Mouse (Mus musculus) natural killer cell, adult 2 months (primary cell): Measurements from ENCODE around the gene Vegfd.
A peak's percentile ranks its signal among the peaks of the same experiment; 100 is the strongest.

Experiments
- DNase-seq, 2 experiments: peaks; one replicate each; pipeline ENCODE4 v3.0.0; 2022; ENCODE audit warnings: low spot score in 2 of 2

Gene Vegfd

DNA sequence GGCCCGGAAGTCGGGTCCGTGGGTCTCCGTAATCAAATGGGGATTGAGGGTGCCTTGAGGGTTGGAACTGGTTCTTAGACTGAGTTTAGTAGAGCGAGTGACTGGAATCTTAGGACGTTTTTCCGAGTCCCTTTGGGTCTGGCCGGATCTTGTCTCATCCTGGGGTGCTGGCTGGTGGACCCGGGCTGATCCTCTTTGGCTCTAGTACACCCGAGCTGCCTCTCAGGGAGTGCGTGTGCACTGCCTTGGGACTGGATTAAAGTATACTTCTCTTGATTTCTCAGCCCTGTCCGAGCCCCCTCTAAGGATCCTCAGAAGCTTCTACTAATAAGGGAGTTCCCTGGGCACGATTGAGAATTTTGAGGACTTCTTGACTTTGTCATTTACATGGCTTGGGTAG lies 46.8 kb downstream of the Vegfd start:
- no peak for DNase-seq

DNA sequence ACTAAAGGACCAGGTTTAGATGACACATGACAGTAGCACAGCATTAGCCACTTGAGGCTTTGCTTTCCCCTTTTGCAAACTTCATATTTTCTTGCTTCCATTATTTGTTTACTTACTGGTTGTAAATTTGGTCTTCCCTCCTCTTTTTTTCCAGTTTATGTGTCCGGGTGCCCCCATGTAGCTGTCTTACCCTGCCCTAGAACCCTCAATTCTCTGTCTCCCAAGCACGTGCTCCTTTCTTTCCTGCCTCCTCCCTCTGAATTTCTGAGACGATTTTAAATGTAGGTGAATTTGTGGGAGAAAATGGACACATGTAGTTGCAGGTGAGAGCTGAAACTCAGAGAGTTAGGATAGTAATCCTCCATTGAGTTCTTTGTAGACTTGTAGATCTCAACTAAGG lies 47.3 kb downstream of the Vegfd start:
- no peak for DNase-seq

DNA sequence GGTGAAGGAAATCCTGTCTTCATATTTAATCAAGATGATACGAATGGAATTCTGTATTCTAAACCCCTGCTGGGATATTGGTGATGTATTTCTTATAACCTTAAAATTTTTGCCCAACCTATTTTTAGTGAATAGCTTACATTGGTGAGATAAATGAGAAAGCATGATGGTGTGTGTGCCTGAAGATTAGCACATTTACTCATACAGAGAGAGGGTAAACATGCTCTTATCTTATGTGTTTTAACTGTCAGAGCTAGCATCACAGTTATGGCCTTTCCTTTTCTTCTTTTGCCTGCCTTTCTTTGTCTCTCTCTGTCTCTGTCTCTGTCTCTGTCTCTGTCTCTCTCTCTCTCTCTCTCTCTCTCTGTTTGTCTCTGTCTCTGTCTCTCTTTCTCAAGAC lies 51.6 kb downstream of the Vegfd start:
- DNase-seq = no peak

DNA sequence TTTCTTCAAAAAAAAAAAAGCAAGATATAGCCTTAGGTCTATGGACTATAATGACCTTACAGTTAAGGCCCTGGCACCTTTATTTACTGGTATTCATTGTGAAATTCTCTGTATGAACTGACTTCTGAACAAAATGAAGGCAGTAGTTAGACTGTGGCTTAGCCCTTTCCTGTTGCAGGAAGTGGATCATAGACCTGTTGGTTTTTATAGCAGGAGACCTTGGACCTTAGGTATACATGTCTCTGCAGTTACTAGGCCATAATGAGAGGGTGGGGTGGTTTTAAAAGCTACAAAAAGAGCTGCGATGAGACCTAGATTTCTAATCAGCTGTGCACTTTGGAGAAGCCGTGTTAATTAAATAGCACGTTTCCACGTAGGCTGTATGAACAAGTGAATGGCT lies 54.1 kb downstream of the Vegfd start:
- no peak for DNase-seq

DNA sequence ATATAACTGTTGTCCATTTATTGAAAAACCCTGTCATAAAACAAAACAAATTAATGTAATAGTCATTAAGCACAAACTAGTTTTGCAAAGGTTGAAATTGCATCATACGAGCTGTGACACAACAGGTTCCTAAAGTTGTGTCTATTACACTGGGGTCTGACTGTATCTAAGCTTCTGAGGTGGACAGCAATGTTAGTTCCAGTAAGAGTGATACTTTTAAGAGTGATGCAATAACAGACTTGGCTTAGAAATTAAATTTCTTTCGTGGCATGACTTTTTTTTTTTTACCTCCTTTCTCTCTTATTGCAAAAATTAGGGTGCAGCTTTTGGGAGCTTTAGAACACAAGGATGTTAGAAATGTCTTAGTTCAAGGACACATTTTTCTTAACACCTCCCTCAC lies 55.0 kb downstream of the Vegfd start:
- no peak for DNase-seq

DNA sequence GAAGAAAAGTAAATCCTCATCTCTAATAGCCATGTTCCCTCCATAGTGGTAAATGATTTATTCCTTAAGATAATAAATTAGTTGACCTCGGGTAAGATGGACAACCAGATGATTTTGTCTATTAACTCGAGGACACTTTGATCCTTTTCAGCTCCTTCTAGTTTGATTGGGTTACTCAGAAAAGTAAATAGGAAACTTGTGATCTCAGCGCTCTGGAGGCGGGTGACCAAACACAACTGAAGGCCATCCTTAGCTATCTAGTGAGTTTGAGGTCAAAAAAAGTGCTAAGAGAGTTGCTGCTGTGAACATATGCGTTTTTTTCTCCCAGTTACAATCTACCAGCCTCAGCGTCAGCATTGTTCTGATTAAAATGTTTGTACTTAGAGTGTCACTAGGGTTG lies 57.4 kb downstream of the Vegfd start:
- DNase-seq = no peak

DNA sequence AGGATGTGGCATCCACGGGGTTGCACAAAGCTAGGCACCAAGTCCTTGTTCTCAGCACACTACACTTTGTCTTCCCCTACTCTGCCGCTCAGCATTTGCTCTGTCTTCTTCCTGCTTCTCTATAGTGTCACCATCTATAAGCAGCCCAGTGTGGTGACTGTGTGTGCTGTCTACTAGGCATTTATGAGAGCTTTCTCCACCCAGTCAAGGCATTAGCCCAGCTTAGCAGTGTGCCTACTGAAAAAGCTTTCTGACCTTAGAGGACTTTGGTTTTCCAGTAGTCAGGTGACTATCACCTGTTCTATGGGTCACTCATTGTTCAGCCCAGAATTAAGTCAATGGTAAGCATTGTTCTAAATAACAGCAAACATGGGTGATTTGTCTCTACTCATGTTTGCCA lies 58.0 kb downstream of the Vegfd start:
- no peak for DNase-seq

DNA sequence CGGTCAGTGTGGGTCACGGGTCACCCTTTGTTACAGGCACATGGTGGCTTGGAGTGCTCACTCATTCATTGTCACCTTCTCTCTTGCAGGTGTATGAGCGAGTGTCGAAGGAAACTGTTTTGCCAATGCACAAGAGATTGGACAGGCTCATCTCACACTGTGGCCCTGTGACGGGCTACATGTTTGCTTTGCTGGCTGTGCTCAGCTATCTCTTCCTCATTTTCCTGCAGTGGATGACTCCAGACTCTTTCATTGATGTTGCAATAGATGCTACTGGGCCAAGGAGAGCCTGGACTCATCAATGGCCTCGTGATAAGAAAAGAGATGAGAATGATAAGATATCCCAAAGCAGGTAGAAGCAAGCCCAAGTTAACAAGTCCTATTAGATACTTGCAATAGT lies 58.4 kb downstream of the Vegfd start:
- DNase-seq = no peak

DNA sequence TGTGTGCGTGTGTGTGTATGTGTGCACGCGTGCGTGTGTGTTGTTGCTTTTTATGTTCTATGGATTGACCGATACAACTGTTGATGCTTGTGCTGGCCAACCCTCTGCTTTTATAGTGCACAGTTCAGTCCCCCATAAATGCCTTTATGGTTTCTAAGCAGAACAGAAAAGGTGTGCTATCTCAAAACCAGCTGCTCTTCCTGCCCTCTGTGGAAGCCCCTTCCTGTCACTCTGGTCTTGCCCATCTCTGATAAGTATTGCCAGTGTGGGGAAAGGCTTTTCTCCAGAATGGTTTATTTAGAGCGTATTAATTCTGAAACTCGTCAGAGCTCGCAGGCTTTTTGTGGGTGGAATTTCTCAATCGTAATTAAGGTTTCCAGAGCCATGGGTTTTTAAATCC lies 59.5 kb downstream of the Vegfd start:
- DNase-seq = no peak

DNA sequence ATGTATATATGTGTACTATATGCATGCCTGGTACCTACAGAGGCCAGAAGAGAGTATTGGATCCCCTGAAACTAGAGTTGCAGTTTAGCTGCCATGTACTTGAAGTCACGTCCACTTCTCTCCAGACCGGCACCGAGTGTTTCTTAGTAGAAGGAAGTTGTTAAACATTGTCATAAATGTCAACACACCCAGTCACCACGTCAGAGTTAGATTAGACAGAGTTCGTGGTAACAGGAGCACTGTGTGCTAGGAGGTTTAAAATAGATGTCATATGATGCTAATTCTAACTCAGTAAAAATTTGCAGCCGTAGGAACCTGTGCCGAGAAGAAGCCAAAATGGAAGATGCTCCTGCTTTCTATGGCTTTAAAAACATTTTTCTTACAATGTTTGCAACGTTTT lies 63.5 kb downstream of the Vegfd start, which contains the start of gene Asb11:
TSS of gene Asb11 (plus strand) at position 286 of the 400 bp plus-strand sequence.
- DNase-seq = no peak

DNA sequence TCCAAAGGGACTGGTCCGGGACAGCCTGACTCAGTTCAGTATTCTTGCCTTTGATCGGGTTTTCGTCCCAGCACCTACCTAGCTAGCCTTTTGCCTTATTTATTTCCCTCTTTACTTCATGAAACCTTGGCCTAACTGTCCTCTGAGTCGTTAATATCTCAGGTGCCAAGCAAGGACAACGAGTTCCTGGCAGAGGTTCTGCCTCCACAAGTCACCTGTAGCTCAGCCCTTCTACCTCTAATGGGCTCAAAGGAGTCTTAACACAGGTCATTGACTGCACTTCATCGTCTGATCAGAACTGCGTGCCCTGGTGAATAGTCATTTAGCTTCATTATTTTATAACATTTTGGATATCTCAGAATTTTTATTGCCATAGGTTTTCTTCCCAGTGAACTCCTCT lies 66.3 kb downstream of the Vegfd start:
- DNase-seq = no peak

DNA sequence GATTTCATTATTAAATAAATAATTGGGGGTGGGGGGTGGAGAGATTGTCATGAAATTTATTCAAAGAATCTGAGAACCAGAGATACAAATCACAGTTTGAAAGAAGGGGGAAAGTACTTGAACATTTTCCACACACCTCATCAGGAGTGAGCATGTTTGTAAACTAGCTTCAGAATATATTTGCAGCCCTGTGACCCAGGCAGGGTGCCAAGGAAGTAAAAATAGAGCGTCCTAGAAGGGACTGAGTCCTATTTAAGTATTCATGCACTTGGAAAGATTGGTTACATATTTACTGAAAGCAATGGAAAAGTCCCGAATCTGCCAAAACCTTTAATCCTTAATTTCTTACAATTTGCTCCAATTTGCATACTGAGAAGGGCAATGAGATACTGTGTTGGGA lies 67.0 kb downstream of the Vegfd start:
- no peak for DNase-seq

DNA sequence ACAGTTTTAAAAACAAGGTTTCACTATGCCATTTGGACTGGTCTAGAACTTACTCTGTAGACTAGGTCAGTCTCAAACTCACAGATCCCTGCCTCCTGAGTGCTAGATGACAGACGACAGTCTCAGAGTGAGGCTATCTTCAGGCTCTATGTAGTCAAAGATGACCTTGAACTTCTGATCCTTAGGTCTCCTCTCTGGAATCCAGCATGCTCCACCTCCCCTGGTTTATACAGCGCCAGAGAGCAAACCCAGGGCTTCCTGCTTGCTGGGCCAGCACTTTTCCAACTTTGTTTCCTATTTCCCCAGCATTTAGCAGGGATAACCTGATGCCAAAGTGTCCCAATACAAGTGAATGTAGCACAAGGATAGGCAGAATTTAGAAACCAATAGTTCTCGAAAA lies 67.5 kb downstream of the Vegfd start:
- DNase-seq = no peak

DNA sequence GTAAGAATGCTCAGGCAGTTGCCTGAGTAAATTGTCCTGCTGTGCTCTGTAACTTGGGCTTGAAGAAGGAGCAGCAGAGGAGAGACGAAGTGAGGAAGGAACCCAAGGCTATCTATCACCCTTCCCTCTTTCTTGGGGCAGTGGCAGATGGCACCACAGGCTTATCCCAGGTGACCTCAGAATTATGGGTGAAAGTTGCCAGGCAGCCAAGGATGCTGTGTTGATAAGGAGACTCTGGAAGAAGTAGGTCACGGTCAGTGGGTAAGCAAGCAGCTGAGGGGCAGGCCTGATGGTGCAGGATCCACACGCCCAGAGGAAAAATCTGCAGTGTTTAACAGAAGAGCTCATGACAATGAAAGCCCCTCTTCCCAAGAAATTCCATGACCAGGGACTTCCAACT lies 68.1 kb downstream of the Vegfd start:
- no peak for DNase-seq

DNA sequence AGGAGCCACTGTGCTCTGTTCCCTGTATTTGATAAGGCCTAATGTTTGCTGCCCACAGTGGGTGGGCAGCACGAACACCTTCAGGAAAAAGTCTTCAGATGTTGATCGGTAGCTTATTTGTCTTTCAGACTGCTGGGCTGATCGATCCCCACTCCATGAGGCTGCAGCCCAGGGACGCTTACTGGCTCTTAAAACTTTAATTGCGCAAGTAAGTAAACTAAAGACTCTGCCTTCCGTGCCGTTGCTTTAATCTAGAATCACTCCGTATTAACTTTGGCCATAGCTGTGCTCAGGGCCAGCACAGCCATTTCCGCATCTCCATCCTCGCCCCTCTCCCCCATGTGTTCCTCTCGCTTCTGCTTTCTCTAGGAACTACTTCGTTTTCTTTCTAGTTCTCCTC lies 72.4 kb downstream of the Vegfd start:
- DNase-seq = no peak

DNA sequence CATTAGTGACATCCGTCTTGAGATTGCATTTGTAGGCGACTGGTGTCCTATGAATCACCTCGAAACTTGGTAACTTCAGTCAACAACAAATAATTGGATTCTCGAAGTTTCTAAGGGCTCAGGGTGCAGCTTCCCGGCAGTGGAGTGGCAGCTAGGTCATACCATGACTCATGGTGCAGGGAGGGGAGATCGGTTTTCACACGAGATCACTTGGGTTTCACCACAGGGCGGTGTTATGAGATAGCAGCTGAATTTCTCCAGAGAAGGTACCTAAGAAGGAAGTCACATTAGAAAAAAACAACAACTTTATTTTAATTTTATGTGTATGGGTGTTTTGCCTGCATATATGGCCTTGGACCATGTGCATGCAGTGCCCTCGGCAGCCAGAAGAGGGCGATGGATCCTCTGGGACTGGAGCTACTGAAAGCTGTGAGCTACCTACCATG lies 73.0 kb downstream of the Vegfd start:
- peak in 1 of 2 experiments; percentile 0 for DNase-seq

DNA sequence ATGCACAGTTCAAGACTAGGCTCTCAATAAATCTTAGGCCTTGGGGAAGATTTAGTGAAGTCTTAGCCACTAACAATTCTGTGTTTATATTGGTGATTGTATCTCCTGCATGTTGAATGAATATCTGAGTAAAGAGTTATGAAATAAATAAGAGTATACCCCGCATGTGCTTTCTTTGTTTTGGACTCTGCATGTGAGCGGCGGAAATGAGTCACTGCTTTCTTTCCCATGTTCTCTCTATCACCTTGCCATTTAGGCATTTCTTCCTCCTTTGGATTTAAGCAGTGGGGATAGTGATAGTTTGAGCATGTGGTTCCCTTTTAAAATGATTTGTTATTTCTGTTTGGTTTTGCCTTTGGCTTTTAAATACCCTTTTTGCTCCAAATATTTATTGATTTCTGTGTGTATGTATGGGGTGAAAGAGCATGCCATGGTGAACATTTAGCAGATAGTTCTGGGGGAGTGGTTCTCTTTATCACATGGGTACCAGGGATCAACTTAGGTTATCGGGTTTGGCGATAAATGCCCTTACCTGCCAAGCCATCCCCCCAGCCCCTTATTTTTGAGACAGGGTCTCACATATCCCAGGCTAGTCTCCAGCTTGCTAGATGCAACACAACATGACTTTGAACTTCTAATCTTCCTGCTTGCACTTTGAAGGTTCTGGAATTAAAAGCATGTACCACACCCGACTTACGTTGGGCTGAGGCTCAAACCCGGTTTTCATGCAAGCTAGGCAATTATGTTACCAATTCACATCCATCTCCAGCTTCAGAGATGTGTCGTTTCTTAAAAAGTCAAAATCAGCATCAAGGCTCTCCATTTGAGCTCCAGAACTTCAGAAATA lies 73.9 kb downstream of the Vegfd start:
- no peak for DNase-seq

DNA sequence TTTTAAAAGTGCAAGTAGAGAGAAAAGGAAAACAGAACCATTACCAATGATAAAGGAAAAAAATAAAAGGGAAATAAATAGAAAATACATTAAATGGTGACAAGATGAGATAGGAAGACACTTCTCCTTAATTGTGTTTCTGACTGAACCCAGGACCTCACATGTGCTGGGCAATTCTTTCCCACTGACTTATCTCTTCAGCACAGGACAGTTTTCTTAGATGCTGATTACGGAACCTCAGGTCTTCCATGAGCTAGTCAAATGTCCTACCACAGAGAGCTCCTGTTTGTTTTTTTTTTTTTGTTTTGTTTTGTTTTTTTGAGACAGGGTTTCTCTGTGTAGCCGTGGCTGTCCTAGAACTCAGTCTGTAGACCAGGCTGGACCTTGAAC lies 74.5 kb downstream of the Vegfd start:
- DNase-seq = no peak

DNA sequence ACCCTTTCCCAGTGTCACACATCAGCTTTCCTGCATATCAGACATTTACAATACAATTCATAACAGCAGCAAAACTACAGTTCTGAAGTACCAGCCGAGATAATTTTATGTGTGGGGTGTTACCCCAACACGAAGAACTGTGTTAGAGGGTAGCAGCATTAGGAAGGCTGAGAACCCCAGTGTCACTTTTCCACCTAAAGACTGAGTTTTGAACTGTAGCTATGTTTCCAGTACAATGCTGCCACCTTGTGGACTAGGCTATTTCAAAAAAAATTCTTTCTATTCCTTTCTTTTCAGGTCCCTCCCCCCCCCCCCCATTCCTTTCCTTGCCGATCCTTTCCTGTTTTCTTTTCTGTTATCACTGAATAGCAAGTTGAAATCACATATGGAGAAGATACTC lies 76.0 kb downstream of the Vegfd start:
- peak in 1 of 2 experiments; percentile 1 for DNase-seq
